Mouse (Mus musculus): ENCODE measurements around the gene Opcml.

The Opcml gene

GRCm38 (mm10) chr9:28445863-28446262, 655.3 kb downstream of the Opcml start:
- no peak for DNase-seq

GRCm38 (mm10) chr9:28446278-28447064, 655.9 kb downstream of the Opcml start:
- DNase-seq: no peak

GRCm38 (mm10) chr9:28452509-28452908, 661.9 kb downstream of the Opcml start:
- DNase-seq: no peak

GRCm38 (mm10) chr9:28453062-28453461, 662.5 kb downstream of the Opcml start:
- DNase-seq: no peak

GRCm38 (mm10) chr9:28457982-28458770, 667.6 kb downstream of the Opcml start:
- no peak for DNase-seq

GRCm38 (mm10) chr9:28463622-28464021, 673.0 kb downstream of the Opcml start:
- DNase-seq: no peak

DNA sequence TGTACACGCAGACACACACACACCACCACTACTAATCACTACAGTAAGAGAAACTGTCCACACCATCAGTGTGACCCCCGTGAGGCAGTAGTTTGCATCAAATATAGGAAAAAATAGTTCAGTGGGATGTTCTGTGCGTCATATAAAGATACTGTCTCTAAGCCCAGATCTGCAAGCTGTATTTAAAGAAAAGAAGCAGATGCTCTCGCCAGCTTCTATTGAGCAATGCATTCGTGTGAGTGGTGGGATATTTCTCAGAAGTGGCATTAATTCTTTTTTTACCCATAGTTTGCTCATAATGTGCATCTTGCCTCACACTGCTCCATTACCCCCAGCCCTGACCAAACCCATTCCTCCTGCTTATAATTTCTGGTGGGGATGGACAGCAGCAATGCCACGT, 678.8 kb downstream of the Opcml start:
- DNase-seq: no peak

DNA sequence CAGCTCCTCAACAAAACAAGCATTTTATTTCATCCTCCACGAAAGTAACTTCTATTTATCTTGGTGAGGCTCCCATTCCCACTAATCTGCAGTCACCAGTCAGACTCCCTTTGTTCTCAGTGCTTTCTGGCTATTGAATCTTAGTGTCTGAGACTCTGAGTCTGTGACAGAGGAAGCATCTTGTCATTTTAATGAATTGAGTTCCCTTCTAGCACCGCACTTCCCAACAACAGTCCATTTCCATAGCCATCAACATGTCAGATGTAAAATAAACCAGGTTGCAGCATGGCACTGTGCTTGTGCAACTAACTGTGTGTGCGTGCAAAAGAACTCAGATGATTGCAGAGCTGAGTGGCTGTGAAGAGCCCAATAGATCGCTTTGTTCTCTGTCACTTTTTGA, 680.9 kb downstream of the Opcml start:
- no peak for DNase-seq

DNA sequence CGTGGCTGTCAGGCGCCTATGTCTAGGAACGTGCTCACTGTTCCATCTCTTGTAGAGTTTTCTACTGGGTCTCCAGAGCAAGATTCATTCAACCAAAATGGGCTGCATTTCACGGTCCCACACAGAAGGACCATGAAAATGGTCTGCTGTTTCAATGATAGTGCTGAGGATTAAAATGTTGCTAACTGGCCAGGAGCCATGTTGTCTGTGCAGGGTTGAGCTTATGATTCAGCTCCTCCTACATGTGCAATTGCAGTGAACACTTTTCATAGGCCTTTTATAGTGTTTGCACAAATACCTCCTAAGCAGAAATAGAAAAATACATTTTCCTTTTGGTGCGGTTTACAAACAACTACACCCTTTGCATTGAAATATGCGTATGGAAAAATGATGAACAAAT, 684.0 kb downstream of the Opcml start:
- DNase-seq: no peak

DNA sequence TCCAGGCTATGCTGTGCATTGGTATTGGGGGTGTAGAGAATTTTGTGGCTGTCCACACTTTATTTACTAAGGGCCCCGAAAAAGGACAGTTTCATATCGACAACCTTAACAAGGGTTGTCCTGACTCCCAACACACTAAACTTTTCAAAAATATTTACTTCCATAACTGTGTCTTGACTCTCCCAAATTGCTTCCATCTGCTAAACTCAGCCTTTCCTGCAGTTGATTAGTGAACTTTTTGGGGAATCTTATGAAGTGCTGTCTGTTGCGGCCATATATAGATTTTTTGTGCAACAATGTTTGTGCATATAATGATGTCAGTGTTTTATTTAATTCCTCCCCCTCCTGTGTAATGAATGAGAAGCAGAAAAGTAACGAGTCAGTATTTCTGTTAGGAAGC, 690.7 kb downstream of the Opcml start:
- no peak for DNase-seq

DNA sequence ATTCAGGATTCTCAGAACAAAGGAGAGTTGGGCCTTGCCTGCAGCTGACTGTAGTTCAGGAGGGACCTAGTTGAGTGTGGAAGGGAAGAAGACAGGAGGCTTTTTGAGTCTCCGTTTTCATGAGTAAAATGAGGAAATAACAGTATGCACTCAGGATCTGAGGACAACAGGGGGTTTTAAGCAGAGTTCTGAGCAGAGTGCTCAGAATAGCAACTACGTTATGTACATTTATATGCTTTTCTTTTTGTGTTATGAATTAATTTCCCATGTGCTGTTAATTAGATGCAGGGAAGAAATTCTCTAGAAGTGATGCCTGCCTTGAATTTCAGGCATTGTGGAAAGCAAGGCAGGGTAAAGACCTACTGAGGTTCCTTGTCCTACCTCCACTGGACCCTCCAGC, 697.9 kb downstream of the Opcml start:
- DNase-seq: no peak

DNA sequence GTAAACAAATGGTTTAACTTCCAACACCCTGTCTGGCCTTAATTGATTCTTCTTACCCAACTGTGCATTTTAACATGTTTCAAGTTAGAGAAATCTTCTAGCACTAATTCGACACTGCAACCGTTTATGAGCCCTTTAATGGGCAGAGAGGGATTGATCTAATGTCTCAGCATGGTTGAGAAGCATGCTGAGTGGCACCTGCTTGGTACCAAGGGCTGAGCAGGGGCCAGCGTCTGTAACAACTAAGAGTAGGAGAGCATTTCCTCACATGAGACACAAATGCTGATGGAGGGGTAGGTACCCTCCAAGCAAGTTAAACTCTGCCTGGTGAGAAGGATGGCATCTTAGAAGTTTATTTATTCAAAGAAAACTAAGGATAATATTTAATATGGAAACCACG, 699.3 kb downstream of the Opcml start:
- no peak for DNase-seq

DNA sequence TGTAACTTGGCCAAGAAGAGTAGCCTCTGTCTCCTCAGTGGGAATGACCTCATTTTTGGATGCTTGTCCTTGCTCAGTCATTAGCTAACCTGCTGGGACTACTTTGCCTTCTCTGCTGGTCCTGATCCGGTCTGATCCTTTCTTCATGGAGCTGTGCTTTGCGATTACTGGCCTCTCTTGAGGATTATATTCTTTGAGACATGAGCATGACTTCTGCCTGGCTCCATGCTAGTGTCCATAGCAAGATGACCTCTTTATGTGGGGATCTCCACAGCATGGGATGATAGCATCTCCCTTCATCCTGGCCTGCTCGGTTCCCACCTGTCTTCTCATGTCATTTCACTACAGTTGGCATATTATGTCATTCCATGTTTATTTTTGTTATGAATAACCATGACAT, 699.8 kb downstream of the Opcml start:
- no peak for DNase-seq

DNA sequence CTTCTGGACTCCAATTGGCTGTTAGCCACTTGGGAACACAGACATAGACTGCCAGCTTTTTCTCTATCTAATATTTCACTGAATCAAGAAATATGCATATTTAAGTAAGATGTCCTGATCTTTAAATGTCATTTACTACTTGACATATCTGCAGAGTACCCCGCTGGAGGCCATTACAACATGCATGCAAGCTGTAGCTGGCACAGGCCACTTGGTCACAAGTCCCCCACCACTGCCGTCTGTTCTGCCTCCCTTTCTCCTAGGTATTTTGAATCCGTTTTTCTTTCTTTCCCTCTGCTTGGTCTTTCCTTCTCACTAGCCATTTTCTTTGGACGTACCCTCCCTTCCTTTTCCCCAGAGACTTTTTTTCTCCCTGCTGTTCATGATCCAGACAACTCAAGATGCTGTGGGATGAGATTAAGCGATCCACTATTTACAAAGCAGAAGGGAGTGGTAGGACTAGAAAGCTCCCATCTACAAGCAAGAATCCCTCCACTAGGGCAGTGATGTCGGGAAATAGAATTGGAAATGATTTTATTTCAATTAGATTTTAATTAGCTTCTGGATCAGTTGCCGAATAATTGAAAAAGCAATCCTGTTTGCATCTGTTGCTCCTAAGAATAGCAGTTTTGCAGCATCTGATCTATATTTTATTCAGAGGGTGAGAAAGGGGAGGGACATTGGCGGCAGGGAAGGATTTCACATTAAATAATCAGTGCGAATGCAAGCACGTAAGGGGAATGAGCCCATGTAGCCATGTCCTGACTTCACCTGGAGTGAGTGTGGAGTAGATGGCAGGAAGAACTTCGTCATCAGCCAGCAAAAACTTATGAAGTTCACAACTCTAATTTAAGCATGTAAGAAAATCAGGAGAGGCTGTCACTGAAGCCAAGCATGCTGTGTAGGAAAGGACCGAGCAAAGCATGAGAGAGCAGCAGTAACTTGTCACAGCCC, 709.5 kb downstream of the Opcml start:
- no peak for DNase-seq

GRCm38 (mm10) chr9:28513905-28514304, 723.3 kb downstream of the Opcml start:
- DNase-seq: no peak

- no peak for DNase-seq
Observed at GRCm38 (mm10) chr9:28533191-28533590, 742.6 kb downstream of the Opcml start.

- DNase-seq: no peak
Observed at GRCm38 (mm10) chr9:28535006-28535405, 744.4 kb downstream of the Opcml start.

- no peak for DNase-seq
Observed at GRCm38 (mm10) chr9:28536637-28537036, 746.1 kb downstream of the Opcml start.

- no peak for DNase-seq
Observed at GRCm38 (mm10) chr9:28548189-28548588, 757.6 kb downstream of the Opcml start.

- DNase-seq: no peak
Observed at GRCm38 (mm10) chr9:28552387-28553182, 762.0 kb downstream of the Opcml start.

- no peak for DNase-seq
Observed at GRCm38 (mm10) chr9:28558628-28559027, 768.1 kb downstream of the Opcml start.

DNA sequence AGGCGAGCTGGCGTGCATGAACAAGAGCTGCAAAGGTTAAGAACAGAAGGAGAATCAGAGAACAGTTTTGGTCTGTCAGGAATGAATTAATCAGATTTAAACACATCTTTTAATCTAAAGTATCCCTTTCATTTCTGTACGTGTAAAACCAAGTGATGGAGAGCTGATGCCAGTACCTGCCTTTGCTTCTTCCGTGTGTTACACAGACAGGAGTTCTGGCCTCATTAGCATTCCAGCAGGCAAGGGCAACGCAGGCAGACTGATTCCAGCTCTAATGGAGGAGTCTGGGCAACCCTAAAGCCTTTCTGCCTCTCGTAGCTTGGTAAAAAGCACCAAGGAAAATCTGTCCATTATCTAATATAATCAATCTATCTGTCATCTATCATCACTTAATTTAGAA, 771.2 kb downstream of the Opcml start:
- no peak for DNase-seq

Measured in right cerebral cortex, postnatal 4 days (tissue).